Mouse (Mus musculus): ENCODE measurements around the gene Kank1. TPM values are rescaled to one million over a fixed set of nuclear protein-coding genes. Genes with fewer than 3 reads are reported as not detected.

The Kank1 gene
- polyA plus RNA-seq, 1 experiment from 2014 or later: 12.2 TPM

DNA sequence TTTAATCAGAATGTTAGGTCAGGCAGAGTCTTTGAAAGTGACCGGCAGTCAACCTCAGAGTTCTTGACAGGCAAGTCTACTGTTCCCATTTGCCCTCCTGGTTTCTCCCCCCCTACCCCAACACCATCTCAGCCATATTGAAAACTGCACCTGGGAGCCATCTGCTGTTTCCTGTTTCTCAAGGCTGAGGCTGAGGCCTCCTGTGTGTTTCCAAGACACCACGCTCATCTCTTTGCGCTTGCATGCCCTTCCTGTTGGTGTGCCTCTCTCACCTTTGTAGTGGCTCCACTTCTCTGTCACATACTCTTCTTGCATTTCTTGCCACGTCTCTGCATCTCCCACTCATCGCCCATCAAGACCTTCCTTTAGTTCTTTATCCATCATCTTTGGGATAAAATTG is 79.2 kb downstream of the Kank1 start:
- Histone ChIP-seq H3K9me3 (ENCODE audit: control insufficient read depth, low read length) (no peaks in the 10 kb centered on the region), H3K4me1 (replicated peaks; ENCODE audit: control insufficient read depth, insufficient read depth, low read length) (0 out of 2 replicates have a peak, but pooled peaks cover 5% of the 10 kb centered on the region), H3K36me3 (replicated peaks; ENCODE audit: control insufficient read depth, insufficient read depth) (no peaks in the 10 kb centered on the region), H3K4me3 (replicated peaks; ENCODE audit: low read length) (no peak overlapping the region), H3K27me3 (ENCODE audit: control insufficient read depth, insufficient read depth, low read length) (no peaks in the 10 kb centered on the region), H3K9ac (no peak overlapping the region), H3K4me2 (replicated peaks) (no peak overlapping the region), H3K27ac (no peak overlapping the region)
- WGBS: 92% methylated on average over 5 of the region's 5 CpGs
- DNase-seq (ENCODE audit: low spot score) (no peak), ATAC-seq (ENCODE audit: low FRiP score) (no peak)

DNA sequence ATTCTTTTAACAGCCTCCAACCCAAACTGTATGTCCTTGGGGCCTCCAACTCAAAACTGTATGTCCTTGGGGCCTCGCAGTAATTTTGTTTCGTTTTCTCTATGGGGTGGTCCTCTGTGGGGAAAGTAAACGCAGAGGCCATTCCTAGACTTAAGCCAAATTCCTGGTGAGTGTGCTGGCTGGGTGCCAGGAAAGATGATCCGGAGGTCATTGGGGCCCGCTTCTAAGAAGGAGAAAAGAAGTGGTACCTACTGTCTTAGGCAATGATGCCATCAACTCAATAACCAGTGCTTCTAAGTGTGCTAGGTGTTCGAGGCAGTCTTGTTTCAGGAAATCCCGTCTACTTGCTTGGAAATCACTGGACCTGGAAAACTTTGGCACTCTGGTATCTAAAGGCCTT is 87.5 kb downstream of the Kank1 start:
- H3K4me3 ChIP-seq (replicated peaks; ENCODE audit: low read length): no peak overlapping the region
- H3K4me1 ChIP-seq (replicated peaks; ENCODE audit: control insufficient read depth, insufficient read depth, low read length): peaks cover 7% of the 10 kb centered on the region; the same call in 1 of the 2 replicates
- no peaks in the 10 kb centered on the region for H3K9me3 ChIP-seq (ENCODE audit: control insufficient read depth, low read length)
- H3K4me2 ChIP-seq (replicated peaks): no peak overlapping the region
- H3K27me3 ChIP-seq (ENCODE audit: control insufficient read depth, insufficient read depth, low read length): no peaks in the 10 kb centered on the region
- ATAC-seq (ENCODE audit: low FRiP score) (no peak), DNase-seq (ENCODE audit: low spot score) (no peak)
- no peak overlapping the region for H3K9ac ChIP-seq
- no peak overlapping the region for H3K27ac ChIP-seq
- H3K36me3 ChIP-seq (replicated peaks; ENCODE audit: control insufficient read depth, insufficient read depth): no peaks in the 10 kb centered on the region
- WGBS: 86% methylated on average over 7 of the region's 7 CpGs

DNA sequence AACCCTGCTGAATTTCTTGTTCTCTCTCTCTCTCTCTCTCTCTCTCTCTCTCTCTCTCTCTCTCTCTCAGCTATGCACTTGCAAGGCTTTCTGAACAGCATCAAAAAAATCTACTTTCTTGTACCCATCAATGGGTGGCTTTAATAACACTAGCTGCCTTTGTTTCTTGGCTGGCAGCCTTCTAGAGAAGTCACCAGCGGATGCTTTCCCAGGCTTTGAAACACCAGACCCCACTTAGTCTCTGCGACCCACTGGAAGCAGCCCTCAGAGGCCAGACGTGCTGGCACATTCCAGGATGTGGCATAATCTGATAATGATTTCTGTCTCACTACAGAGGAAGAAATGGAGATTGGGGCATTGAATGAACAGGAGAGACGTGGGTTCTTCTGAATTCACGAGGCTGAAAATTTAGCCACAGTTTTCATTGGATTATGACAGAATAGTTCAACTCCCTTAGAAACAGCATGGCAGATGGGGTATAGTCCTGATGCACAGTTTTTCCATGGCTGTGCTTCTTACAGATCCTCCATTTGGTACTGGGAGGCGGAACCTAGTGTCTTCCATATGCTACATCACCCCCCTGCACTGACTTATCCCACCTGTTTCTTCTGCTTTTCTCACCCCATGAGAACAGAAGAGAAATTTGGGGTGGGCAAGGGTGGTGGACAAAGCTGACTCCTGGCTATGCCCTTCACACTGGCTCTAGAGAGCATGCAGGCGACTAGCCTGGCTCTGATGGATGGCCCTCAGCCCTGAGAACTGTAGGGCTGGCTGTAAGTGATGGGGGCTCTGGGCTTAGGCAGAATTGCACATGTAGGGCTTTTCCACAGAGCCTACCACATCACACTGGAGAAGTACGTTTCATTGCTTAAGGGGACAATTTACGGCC is 88.6 kb downstream of the Kank1 start:
- ATAC-seq (ENCODE audit: low FRiP score) (no peak), DNase-seq (ENCODE audit: low spot score) (no peak)
- H3K4me1 ChIP-seq (replicated peaks; ENCODE audit: control insufficient read depth, insufficient read depth, low read length): peaks cover 7% of the 10 kb centered on the region; the same call in 1 of the 2 replicates
- no peak overlapping the region for H3K9ac ChIP-seq
- H3K9me3 ChIP-seq (ENCODE audit: control insufficient read depth, low read length): no peaks in the 10 kb centered on the region
- no peaks in the 10 kb centered on the region for H3K36me3 ChIP-seq (replicated peaks; ENCODE audit: control insufficient read depth, insufficient read depth)
- no peak overlapping the region for H3K4me2 ChIP-seq (replicated peaks)
- 68% methylated on average over 9 of the region's 9 CpGs for WGBS
- H3K4me3 ChIP-seq (replicated peaks; ENCODE audit: low read length): no peak overlapping the region
- H3K27me3 ChIP-seq (ENCODE audit: control insufficient read depth, insufficient read depth, low read length): no peaks in the 10 kb centered on the region
- peak overlapping the region; percentile 32; the same call in 1 of the 2 replicates for H3K27ac ChIP-seq

DNA sequence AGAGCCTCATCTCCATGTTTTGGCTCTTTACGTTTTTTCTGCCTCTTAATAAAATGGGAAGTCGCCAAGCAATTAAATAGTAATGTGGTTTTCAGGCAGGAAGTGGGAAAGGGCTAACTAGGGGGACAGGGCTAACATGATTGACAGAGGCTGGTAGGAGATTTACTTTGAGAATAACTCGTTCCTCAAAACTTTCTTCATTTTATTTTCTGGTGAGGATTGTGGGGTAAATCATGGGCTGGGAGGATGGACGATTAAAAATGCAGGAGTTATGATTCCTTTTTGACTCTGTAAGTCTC is 89.2 kb downstream of the Kank1 start:
- H3K9me3 ChIP-seq (ENCODE audit: control insufficient read depth, low read length): no peaks in the 10 kb centered on the region
- no peak overlapping the region for H3K9ac ChIP-seq
- H3K4me2 ChIP-seq (replicated peaks): no peak overlapping the region
- no peak for ATAC-seq (ENCODE audit: low FRiP score)
- H3K4me1 ChIP-seq (replicated peaks; ENCODE audit: control insufficient read depth, insufficient read depth, low read length): peaks cover 7% of the 10 kb centered on the region; the same call in 1 of the 2 replicates
- DNase-seq (ENCODE audit: low spot score): no peak
- H3K4me3 ChIP-seq (replicated peaks; ENCODE audit: low read length): no peak overlapping the region
- H3K27me3 ChIP-seq (ENCODE audit: control insufficient read depth, insufficient read depth, low read length): no peaks in the 10 kb centered on the region
- 73% methylated on average over 4 of the region's 4 CpGs for WGBS
- H3K36me3 ChIP-seq (replicated peaks; ENCODE audit: control insufficient read depth, insufficient read depth): no peaks in the 10 kb centered on the region
- no peak overlapping the region; the same call in 1 of the 2 replicates for H3K27ac ChIP-seq

GRCm38 (mm10) chr19:25327633-25328032 is 90.9 kb downstream of the Kank1 start:
- WGBS: 77% methylated on average over 6 of the region's 6 CpGs
- H3K4me1 ChIP-seq (replicated peaks; ENCODE audit: control insufficient read depth, insufficient read depth, low read length): peaks cover 7% of the 10 kb centered on the region; the same call in 1 of the 2 replicates
- no peaks in the 10 kb centered on the region for H3K36me3 ChIP-seq (replicated peaks; ENCODE audit: control insufficient read depth, insufficient read depth)
- no peak overlapping the region for H3K4me2 ChIP-seq (replicated peaks)
- H3K9ac ChIP-seq: no peak overlapping the region
- H3K9me3 ChIP-seq (ENCODE audit: control insufficient read depth, low read length): no peaks in the 10 kb centered on the region
- no peak overlapping the region for H3K4me3 ChIP-seq (replicated peaks; ENCODE audit: low read length)
- ATAC-seq (ENCODE audit: low FRiP score) (no peak), DNase-seq (ENCODE audit: low spot score) (no peak)
- H3K27ac ChIP-seq: no peak overlapping the region
- H3K27me3 ChIP-seq (ENCODE audit: control insufficient read depth, insufficient read depth, low read length): no peaks in the 10 kb centered on the region

DNA sequence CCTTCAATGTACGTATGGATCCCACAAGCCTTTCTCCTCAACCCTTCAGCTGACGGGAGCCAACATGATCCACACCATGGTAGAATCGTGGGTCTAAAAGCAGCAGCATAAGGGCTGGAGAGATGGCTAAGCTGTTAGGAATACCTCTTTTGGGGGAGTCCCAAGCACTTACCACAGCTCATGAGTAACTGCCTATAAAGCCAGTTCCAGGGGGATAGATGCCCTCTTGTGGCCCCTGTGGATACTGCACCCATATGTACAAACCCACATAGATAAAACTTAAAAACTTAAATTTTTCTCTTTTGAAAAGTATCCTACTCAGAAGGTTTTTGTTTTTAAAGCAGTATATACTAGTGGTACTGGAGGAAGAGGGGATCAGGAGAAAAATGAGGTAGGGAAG is 97.6 kb downstream of the Kank1 start:
- ATAC-seq (ENCODE audit: low FRiP score) (no peak), DNase-seq (ENCODE audit: low spot score) (peak; percentile 82)
- 66% methylated on average over 3 of the region's 3 CpGs for WGBS
- H3K4me2 ChIP-seq (replicated peaks): no peak overlapping the region
- no peak overlapping the region for H3K9ac ChIP-seq
- no peaks in the 10 kb centered on the region for H3K9me3 ChIP-seq (ENCODE audit: control insufficient read depth, low read length)
- H3K27ac ChIP-seq: no peak overlapping the region
- H3K4me1 ChIP-seq (replicated peaks; ENCODE audit: control insufficient read depth, insufficient read depth, low read length): no peaks in the 10 kb centered on the region
- no peak overlapping the region for H3K4me3 ChIP-seq (replicated peaks; ENCODE audit: low read length)
- H3K36me3 ChIP-seq (replicated peaks; ENCODE audit: control insufficient read depth, insufficient read depth): no peaks in the 10 kb centered on the region
- no peaks in the 10 kb centered on the region for H3K27me3 ChIP-seq (ENCODE audit: control insufficient read depth, insufficient read depth, low read length)

DNA sequence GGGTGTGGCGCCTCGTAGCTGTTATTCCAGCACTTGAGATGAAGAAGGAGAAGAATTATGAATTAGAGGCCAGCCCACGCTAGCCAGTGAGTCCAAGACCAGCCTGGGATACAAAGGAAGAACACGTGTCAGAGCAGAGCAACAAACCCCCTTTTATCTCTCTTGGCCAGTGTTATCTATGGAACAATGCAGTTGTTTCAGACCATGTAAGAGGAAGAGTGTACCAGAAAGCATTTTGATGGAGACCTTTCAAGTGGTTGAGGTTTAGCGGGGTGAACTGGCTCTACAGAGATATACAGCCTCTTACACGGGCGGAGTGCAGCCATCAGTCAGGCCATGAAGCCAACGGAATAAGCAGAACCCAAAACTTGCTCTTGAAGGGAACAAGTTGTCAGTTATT is 100.0 kb downstream of the Kank1 start:
- WGBS: 91% methylated on average over 8 of the region's 8 CpGs
- Histone ChIP-seq H3K9ac (no peak overlapping the region), H3K4me2 (replicated peaks) (no peak overlapping the region)

DNA sequence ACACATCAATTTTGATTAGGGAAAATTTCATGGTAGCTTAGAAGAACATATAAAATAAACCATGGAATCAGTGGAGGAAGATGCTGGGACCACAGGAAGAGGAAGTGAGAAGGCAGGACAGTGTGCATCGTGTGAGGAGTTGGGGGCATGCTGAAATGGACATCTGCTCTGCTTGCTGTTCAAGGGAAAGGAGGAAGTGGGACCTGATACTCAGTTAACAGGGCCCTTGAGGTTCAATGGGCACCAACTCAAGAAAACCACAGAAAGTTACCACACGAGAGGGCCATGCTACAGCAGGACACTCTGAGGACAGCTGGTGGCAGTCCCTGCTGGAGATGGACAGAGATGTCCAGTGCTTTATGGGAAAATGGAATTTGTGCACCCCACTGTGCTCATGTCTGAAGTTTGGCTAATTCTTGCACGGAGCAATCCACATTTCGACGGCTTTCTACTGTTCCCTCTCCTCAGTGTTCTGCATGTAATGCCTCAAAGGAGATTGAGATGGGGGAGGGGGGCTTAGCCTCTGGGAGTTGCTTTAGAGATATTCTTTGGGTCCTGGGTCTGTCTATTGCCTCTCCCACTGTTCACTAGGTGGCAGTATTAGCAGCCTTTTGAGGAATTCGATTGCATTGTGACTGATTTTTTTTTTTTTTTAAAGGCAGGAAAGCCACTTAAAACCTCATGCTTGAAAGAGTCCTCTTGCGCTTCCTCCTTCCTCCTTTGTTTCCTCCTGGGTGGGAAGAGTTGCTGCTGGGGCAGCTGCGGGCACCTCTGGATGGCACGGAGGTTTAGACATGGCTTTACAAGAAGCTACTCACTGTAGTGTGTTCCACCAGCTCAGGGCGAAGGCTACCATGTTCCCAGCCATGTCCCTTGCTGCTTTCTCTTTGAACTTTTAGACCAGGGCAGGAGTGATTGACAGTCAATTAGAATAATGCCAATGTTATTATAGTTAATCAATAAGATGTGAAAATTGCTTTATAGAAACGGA is 104.2 kb downstream of the Kank1 start:
- DNase-seq (ENCODE audit: low spot score): peak; percentile 81
- no peak overlapping the region for H3K4me3 ChIP-seq (replicated peaks; ENCODE audit: low read length)
- no peak overlapping the region for H3K27ac ChIP-seq
- no peak overlapping the region for H3K4me2 ChIP-seq (replicated peaks)
- H3K9ac ChIP-seq: no peak overlapping the region
- no peaks in the 10 kb centered on the region for H3K36me3 ChIP-seq (replicated peaks; ENCODE audit: control insufficient read depth, insufficient read depth)
- ATAC-seq (ENCODE audit: low FRiP score): peak; percentile 65; the same call in 1 of the 2 replicates
- 42% methylated on average over 11 of the region's 11 CpGs for WGBS
- no peaks in the 10 kb centered on the region; the same call in 1 of the 2 replicates for H3K4me1 ChIP-seq (replicated peaks; ENCODE audit: control insufficient read depth, insufficient read depth, low read length)
- H3K27me3 ChIP-seq (ENCODE audit: control insufficient read depth, insufficient read depth, low read length): no peaks in the 10 kb centered on the region
- H3K9me3 ChIP-seq (ENCODE audit: control insufficient read depth, low read length): no peaks in the 10 kb centered on the region

More for the DNA sequence above, 100.0 kb downstream of the Kank1 start:
- Histone ChIP-seq H3K4me1 (replicated peaks; ENCODE audit: control insufficient read depth, insufficient read depth, low read length) (no peaks in the 10 kb centered on the region), H3K27me3 (ENCODE audit: control insufficient read depth, insufficient read depth, low read length) (no peaks in the 10 kb centered on the region), H3K27ac (no peak overlapping the region), H3K36me3 (replicated peaks; ENCODE audit: control insufficient read depth, insufficient read depth) (no peaks in the 10 kb centered on the region), H3K9me3 (ENCODE audit: control insufficient read depth, low read length) (no peaks in the 10 kb centered on the region), H3K4me3 (replicated peaks; ENCODE audit: low read length) (no peak overlapping the region)
- no peak for DNase-seq (ENCODE audit: low spot score)
- no peak for ATAC-seq (ENCODE audit: low FRiP score)

DNA sequence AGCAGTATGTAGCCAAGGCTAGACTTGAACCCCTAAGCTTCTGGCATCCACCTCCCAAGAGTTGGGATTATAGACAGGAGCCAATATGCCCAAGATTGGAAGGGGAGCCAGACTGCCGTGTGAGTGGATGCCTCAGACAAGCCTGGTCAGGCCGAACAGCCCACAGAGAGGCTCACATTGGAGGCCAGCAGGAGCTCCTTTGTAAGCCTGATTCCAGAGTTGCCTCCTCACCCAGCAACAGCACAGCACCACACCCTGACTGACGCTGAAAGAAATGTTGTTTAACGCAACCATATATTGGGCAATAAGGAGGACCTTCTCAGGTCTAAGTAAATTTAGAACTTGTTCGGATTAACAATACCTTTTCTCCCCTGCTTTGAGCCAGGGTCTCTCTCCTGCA is 105.3 kb downstream of the Kank1 start:
- Histone ChIP-seq H3K27me3 (ENCODE audit: control insufficient read depth, insufficient read depth, low read length) (no peaks in the 10 kb centered on the region), H3K36me3 (replicated peaks; ENCODE audit: control insufficient read depth, insufficient read depth) (no peaks in the 10 kb centered on the region), H3K9ac (no peak overlapping the region), H3K4me1 (replicated peaks; ENCODE audit: control insufficient read depth, insufficient read depth, low read length) (no peaks in the 10 kb centered on the region; the same call in 1 of the 2 replicates), H3K27ac (no peak overlapping the region), H3K4me2 (replicated peaks) (no peak overlapping the region), H3K4me3 (replicated peaks; ENCODE audit: low read length) (no peak overlapping the region), H3K9me3 (ENCODE audit: control insufficient read depth, low read length) (no peaks in the 10 kb centered on the region)
- 68% methylated on average over 5 of the region's 5 CpGs for WGBS
- DNase-seq (ENCODE audit: low spot score) (no peak), ATAC-seq (ENCODE audit: low FRiP score) (no peak)

Data from hindbrain, embryonic 14.5 days (tissue).